Mouse (Mus musculus) forebrain, embryonic 13.5 days (tissue): ENCODE measurements around the gene Cpeb3. TPM values are rescaled to one million over a fixed set of nuclear protein-coding genes. Genes with fewer than 3 reads are reported as not detected.

Source experiments
- ATAC-seq: fragments of 200-750 bp; cut with Nextera tagmentation; 2 replicates; pipeline ENCODE4 v1.8.0; 2017
- H3K27ac ChIP-seq: fragments of 300-500 bp; sonication (generic); 2 replicates; pipeline ENCODE4 v1.5.1; 2015; ENCODE audit warnings: inconsistent platforms, mild to moderate bottlenecking, moderate library complexity
- H3K27me3 ChIP-seq: fragments of 300-500 bp; sonication (generic); 2 replicates; pipeline ENCODE4 v1.6.1; 2015; ENCODE audit warnings: mild to moderate bottlenecking, inconsistent platforms
- H3K36me3 ChIP-seq: fragments of 300-500 bp; sonication (generic); 2 replicates; pipeline ENCODE4 v1.6.1; 2015; ENCODE audit warnings: mild to moderate bottlenecking, inconsistent platforms; ENCODE audit not compliant: poor library complexity, severe bottlenecking
- H3K4me1 ChIP-seq: fragments of 300-500 bp; sonication (generic); 2 replicates; pipeline ENCODE4 v1.6.1; 2015; ENCODE audit warnings: inconsistent platforms
- H3K4me2 ChIP-seq: fragments of 300-500 bp; sonication (generic); 2 replicates; pipeline ENCODE4 v1.6.1; 2015; ENCODE audit warnings: inconsistent platforms, mild to moderate bottlenecking, moderate library complexity
- H3K4me3 ChIP-seq: fragments of 300-500 bp; sonication (generic); 2 replicates; pipeline ENCODE4 v1.5.1; 2015; ENCODE audit warnings: mild to moderate bottlenecking, inconsistent platforms
- H3K9ac ChIP-seq: fragments of 300-500 bp; sonication (generic); 2 replicates; pipeline ENCODE4 v1.6.1; 2015; ENCODE audit warnings: mild to moderate bottlenecking, inconsistent platforms
- H3K9me3 ChIP-seq: fragments of 300-500 bp; sonication (generic); replicated peaks from 2 replicates; pipeline ENCODE4 v1.6.1; 2016; ENCODE audit warnings: inconsistent platforms
- WGBS: fragments of 180-500 bp; shearing (Covaris S2); methylation state at CpG from one replicate; pipeline ENCODE4 v1.1.7; 2015; 5-methylcytosine and 5-hydroxymethylcytosine counted together
- polyA plus RNA-seq: library from polyadenylated mRNA; unstranded; fragments of >200 nt; fragmentation: Nextera tagmentation; extraction: Ambion mirVana; gene quantifications from 2 replicates; pipeline ENCODE4 v1.2.1, GENCODE M21; 2015

Gene Cpeb3
- polyA plus RNA-seq: 4.2 and 4.8 TPM in 2 replicates

GRCm38 (mm10) chr19:37208176-37208755, at the start of gene Cpeb3:
Cpeb3 (minus strand) TSS chr19:37208601.
- Histone ChIP-seq H3K27ac (peak within 1 kb of the TSS; percentile 82), H3K9ac (peak within 1 kb of the TSS; percentile 100), H3K9me3 (no peaks in the 10 kb centered on the region), H3K27me3 (peaks cover 4% of the 10 kb centered on the region; the same call in 1 of the 2 replicates), H3K4me2 (peak within 1 kb of the TSS; percentile 92), H3K4me3 (peak within 1 kb of the TSS; percentile 100), H3K4me1 (peaks cover 19% of the 10 kb centered on the region), H3K36me3 (peaks cover 31% of the 10 kb centered on the region)
- under 1% methylated on average over 15 of the region's 15 CpGs for WGBS
- ATAC-seq: no peak

GRCm38 (mm10) chr19:37255321-37255720, 46.9 kb upstream of the Cpeb3 start:
- Histone ChIP-seq H3K9ac (no peak overlapping the region), H3K4me3 (no peak overlapping the region), H3K27ac (no peak overlapping the region), H3K9me3 (no peaks in the 10 kb centered on the region), H3K4me2 (no peak overlapping the region), H3K27me3 (no peaks in the 10 kb centered on the region), H3K36me3 (no peaks in the 10 kb centered on the region), H3K4me1 (no peaks in the 10 kb centered on the region)
- ATAC-seq: no peak
- 91% methylated on average over 9 of the region's 9 CpGs for WGBS

- H3K4me1 ChIP-seq: no peaks in the 10 kb centered on the region
- H3K9me3 ChIP-seq: no peaks in the 10 kb centered on the region
- H3K27me3 ChIP-seq: no peaks in the 10 kb centered on the region
- no peak for ATAC-seq
- no peak overlapping the region for H3K9ac ChIP-seq
- WGBS: 63% methylated on average over 6 of the region's 6 CpGs
- no peak overlapping the region for H3K4me3 ChIP-seq
- H3K4me2 ChIP-seq: no peak overlapping the region
- H3K36me3 ChIP-seq: no peaks in the 10 kb centered on the region
- H3K27ac ChIP-seq: no peak overlapping the region
These were observed 43.7 kb upstream of the Cpeb3 start for GRCm38 (mm10) chr19:37252104-37252503.

- Histone ChIP-seq H3K4me2 (no peak overlapping the region), H3K36me3 (no peaks in the 10 kb centered on the region), H3K9ac (no peak overlapping the region), H3K9me3 (peaks cover 4% of the 10 kb centered on the region; the same call in 1 of the 2 replicates), H3K27ac (no peak overlapping the region), H3K27me3 (no peaks in the 10 kb centered on the region), H3K4me1 (no peaks in the 10 kb centered on the region), H3K4me3 (no peak overlapping the region)
- no peak for ATAC-seq
- 83% methylated on average over 3 of the region's 3 CpGs for WGBS
These were observed 39.8 kb upstream of the Cpeb3 start for GRCm38 (mm10) chr19:37248199-37248598.

GRCm38 (mm10) chr19:37246859-37247258, 38.5 kb upstream of the Cpeb3 start:
- H3K36me3 ChIP-seq: no peaks in the 10 kb centered on the region
- 52% methylated on average over 3 of the region's 3 CpGs for WGBS
- H3K9me3 ChIP-seq: peaks cover 4% of the 10 kb centered on the region; the same call in 1 of the 2 replicates
- H3K4me2 ChIP-seq: no peak overlapping the region
- no peak overlapping the region for H3K4me3 ChIP-seq
- ATAC-seq: no peak
- no peaks in the 10 kb centered on the region for H3K4me1 ChIP-seq
- H3K9ac ChIP-seq: no peak overlapping the region
- H3K27ac ChIP-seq: no peak overlapping the region
- no peaks in the 10 kb centered on the region for H3K27me3 ChIP-seq

- Histone ChIP-seq H3K27me3 (peaks cover 2% of the 10 kb centered on the region; the same call in 1 of the 2 replicates), H3K4me2 (no peak overlapping the region), H3K9me3 (peaks cover 4% of the 10 kb centered on the region; the same call in 1 of the 2 replicates), H3K27ac (no peak overlapping the region), H3K4me1 (0 out of 2 replicates have a peak, but pooled peaks cover 5% of the 10 kb centered on the region), H3K9ac (no peak overlapping the region), H3K36me3 (no peaks in the 10 kb centered on the region), H3K4me3 (no peak overlapping the region)
- 40% methylated on average over 2 of the region's 2 CpGs for WGBS
- no peak for ATAC-seq
These were observed 34.3 kb upstream of the Cpeb3 start for GRCm38 (mm10) chr19:37242707-37243106.

GRCm38 (mm10) chr19:37241201-37241600, 32.8 kb upstream of the Cpeb3 start:
- Histone ChIP-seq H3K27me3 (peaks cover 4% of the 10 kb centered on the region; the same call in 1 of the 2 replicates), H3K9me3 (peaks cover 4% of the 10 kb centered on the region; the same call in 1 of the 2 replicates), H3K36me3 (no peaks in the 10 kb centered on the region), H3K4me2 (no peak overlapping the region), H3K9ac (no peak overlapping the region), H3K4me3 (no peak overlapping the region), H3K27ac (no peak overlapping the region), H3K4me1 (0 out of 2 replicates have a peak, but pooled peaks cover 5% of the 10 kb centered on the region)
- 77% methylated on average over 5 of the region's 5 CpGs for WGBS
- no peak for ATAC-seq

- Histone ChIP-seq H3K27me3 (peaks cover 20% of the 10 kb centered on the region), H3K27ac (no peak overlapping the region), H3K4me3 (no peak overlapping the region), H3K36me3 (no peaks in the 10 kb centered on the region), H3K9ac (no peak overlapping the region), H3K9me3 (no peaks in the 10 kb centered on the region), H3K4me2 (no peak overlapping the region), H3K4me1 (peaks cover 6% of the 10 kb centered on the region; the same call in 1 of the 2 replicates)
- 33% methylated on average over 4 of the region's 4 CpGs for WGBS
- ATAC-seq: no peak
These were observed 30.7 kb upstream of the Cpeb3 start for GRCm38 (mm10) chr19:37239096-37239495.

GRCm38 (mm10) chr19:37238651-37239050, 30.2 kb upstream of the Cpeb3 start:
- no peaks in the 10 kb centered on the region for H3K36me3 ChIP-seq
- no peak overlapping the region for H3K4me2 ChIP-seq
- no peak for ATAC-seq
- H3K27me3 ChIP-seq: peaks cover 25% of the 10 kb centered on the region
- H3K4me1 ChIP-seq: peaks cover 11% of the 10 kb centered on the region; the same call in 1 of the 2 replicates
- H3K4me3 ChIP-seq: no peak overlapping the region
- no peak overlapping the region for H3K9ac ChIP-seq
- WGBS: 9% methylated on average over 7 of the region's 7 CpGs
- H3K27ac ChIP-seq: no peak overlapping the region
- no peaks in the 10 kb centered on the region for H3K9me3 ChIP-seq

GRCm38 (mm10) chr19:37237712-37238437, 29.5 kb upstream of the Cpeb3 start:
- H3K9ac ChIP-seq: no peak overlapping the region
- peaks cover 27% of the 10 kb centered on the region for H3K27me3 ChIP-seq
- H3K4me1 ChIP-seq: peaks cover 13% of the 10 kb centered on the region; the same call in 1 of the 2 replicates
- ATAC-seq: no peak
- no peak overlapping the region for H3K27ac ChIP-seq
- no peaks in the 10 kb centered on the region for H3K36me3 ChIP-seq
- no peaks in the 10 kb centered on the region for H3K9me3 ChIP-seq
- peak overlapping the region; percentile 5; the same call in 1 of the 2 replicates for H3K4me2 ChIP-seq
- WGBS: 7% methylated on average over 15 of the region's 15 CpGs
- no peak overlapping the region for H3K4me3 ChIP-seq

- Histone ChIP-seq H3K9ac (no peak overlapping the region), H3K4me1 (peaks cover 13% of the 10 kb centered on the region; the same call in 1 of the 2 replicates), H3K27ac (no peak overlapping the region), H3K9me3 (no peaks in the 10 kb centered on the region), H3K4me2 (no peak overlapping the region), H3K36me3 (no peaks in the 10 kb centered on the region), H3K4me3 (no peak overlapping the region), H3K27me3 (peaks cover 27% of the 10 kb centered on the region)
- no peak for ATAC-seq
- WGBS: 55% methylated on average over 5 of the region's 5 CpGs
These were observed 28.9 kb upstream of the Cpeb3 start for GRCm38 (mm10) chr19:37237306-37237705.

GRCm38 (mm10) chr19:37235818-37236217, 27.4 kb upstream of the Cpeb3 start:
- H3K27me3 ChIP-seq: peaks cover 27% of the 10 kb centered on the region
- no peak overlapping the region for H3K9ac ChIP-seq
- H3K9me3 ChIP-seq: no peaks in the 10 kb centered on the region
- H3K4me2 ChIP-seq: no peak overlapping the region
- WGBS: 46% methylated on average over 8 of the region's 8 CpGs
- H3K4me3 ChIP-seq: no peak overlapping the region
- no peak overlapping the region for H3K27ac ChIP-seq
- H3K4me1 ChIP-seq: peaks cover 13% of the 10 kb centered on the region; the same call in 1 of the 2 replicates
- no peak for ATAC-seq
- no peaks in the 10 kb centered on the region for H3K36me3 ChIP-seq
